Mouse (Mus musculus) neural tube, embryonic 13.5 days (tissue): ENCODE results near the gene Gm28308. TPM values are rescaled to one million over a fixed set of nuclear protein-coding genes. Genes with fewer than 3 reads are reported as not detected.

Experiments
- ATAC-seq: fragments of 200-750 bp; cut with Nextera tagmentation; 2 replicates; pipeline ENCODE4 v1.8.0; 2017; ENCODE audit warnings: low read depth, mild to moderate bottlenecking, moderate TSS enrichment, moderate library complexity
- H3K27ac ChIP-seq: fragments of 300-500 bp; sonication (generic); replicated peaks from 2 replicates; pipeline ENCODE4 v1.5.1; 2015; ENCODE audit warnings: moderate library complexity, mild to moderate bottlenecking, inconsistent platforms
- H3K27me3 ChIP-seq: fragments of 300-500 bp; sonication (generic); 2 replicates; pipeline ENCODE4 v1.6.1; 2015; ENCODE audit warnings: mild to moderate bottlenecking, inconsistent platforms
- H3K36me3 ChIP-seq: fragments of 300-500 bp; sonication (generic); 2 replicates; pipeline ENCODE4 v1.6.1; 2015; ENCODE audit warnings: mild to moderate bottlenecking, inconsistent platforms
- H3K4me1 ChIP-seq: fragments of 300-500 bp; sonication (generic); replicated peaks from 2 replicates; pipeline ENCODE4 v1.6.1; 2015; ENCODE audit warnings: inconsistent platforms
- H3K4me2 ChIP-seq: fragments of 300-500 bp; sonication (generic); 2 replicates; pipeline ENCODE4 v1.6.1; 2015; ENCODE audit warnings: inconsistent platforms, mild to moderate bottlenecking, moderate library complexity
- H3K4me3 ChIP-seq: fragments of 300-500 bp; sonication (generic); 2 replicates; pipeline ENCODE4 v1.5.1; 2015; ENCODE audit warnings: mild to moderate bottlenecking, inconsistent platforms
- H3K9ac ChIP-seq: fragments of 300-500 bp; sonication (generic); 2 replicates; pipeline ENCODE4 v1.6.1; 2015; ENCODE audit warnings: moderate library complexity, mild to moderate bottlenecking, inconsistent platforms
- H3K9me3 ChIP-seq: fragments of 300-500 bp; sonication (generic); 2 replicates; pipeline ENCODE4 v1.6.1; 2016; ENCODE audit warnings: inconsistent platforms
- WGBS: fragments of 180-500 bp; shearing (Covaris S2); methylation state at CpG from one replicate; pipeline ENCODE4 v1.1.7; 2015; 5-methylcytosine and 5-hydroxymethylcytosine counted together
- polyA plus RNA-seq: library from polyadenylated mRNA; unstranded; fragments of >200 nt; fragmentation: Nextera tagmentation; extraction: Ambion mirVana; gene quantifications from 2 replicates; pipeline ENCODE4 v1.2.1, GENCODE M21; 2015

Gm28308 gene
- polyA plus RNA-seq = not detected in 2 replicates

GRCm38 (mm10) chr6:52213119-52213986 is at the start of gene Gm28308, which contains the start of gene Hoxa3:
Gene Gm28308, minus strand, starts transcription at chr6:52213339.
Gene Hoxa3, minus strand, starts transcription at chr6:52213336.
- Histone ChIP-seq H3K27me3 (no peaks in the 10 kb centered on the region), H3K27ac (peak within 1 kb of the TSS; percentile 100), H3K4me2 (peak within 1 kb of the TSS; percentile 97), H3K4me1 (peaks cover 65% of the 10 kb centered on the region), H3K4me3 (peak within 1 kb of the TSS; percentile 96), H3K9me3 (no peaks in the 10 kb centered on the region), H3K36me3 (no peaks in the 10 kb centered on the region), H3K9ac (peak within 1 kb of the TSS; percentile 100)
- 3% methylated on average over 38 of the region's 38 CpGs for WGBS
- ATAC-seq = peak; percentile 71

- no peak overlapping the region for H3K4me2 ChIP-seq
- WGBS = 1% methylated on average over 24 of the region's 24 CpGs
- no peaks in the 10 kb centered on the region for H3K36me3 ChIP-seq
- H3K9ac ChIP-seq = no peak overlapping the region
- H3K4me1 ChIP-seq = peaks cover 8% of the 10 kb centered on the region; the same call in 1 of the 2 replicates
- H3K27ac ChIP-seq = no peak overlapping the region
- H3K9me3 ChIP-seq = no peaks in the 10 kb centered on the region
- H3K27me3 ChIP-seq = peaks cover 90% of the 10 kb centered on the region
- no peak overlapping the region for H3K4me3 ChIP-seq
- no peak for ATAC-seq
Measured at GRCm38 (mm10) chr6:52262463-52263320, 49.6 kb upstream of the Gm28308 start.

- no peaks in the 10 kb centered on the region for H3K9me3 ChIP-seq
- H3K27ac ChIP-seq = no peak overlapping the region
- peaks cover 91% of the 10 kb centered on the region for H3K27me3 ChIP-seq
- no peak for ATAC-seq
- no peak overlapping the region for H3K9ac ChIP-seq
- no peak overlapping the region for H3K4me2 ChIP-seq
- peaks cover 8% of the 10 kb centered on the region; the same call in 1 of the 2 replicates for H3K4me1 ChIP-seq
- WGBS = 3% methylated on average over 9 of the region's 9 CpGs
- H3K36me3 ChIP-seq = no peaks in the 10 kb centered on the region
- H3K4me3 ChIP-seq = no peak overlapping the region
Measured at GRCm38 (mm10) chr6:52261751-52262462, 48.8 kb upstream of the Gm28308 start.

- Histone ChIP-seq H3K27me3 (peaks cover 89% of the 10 kb centered on the region), H3K4me3 (peak within 1 kb of the TSS; percentile 26), H3K27ac (no peak within 1 kb of the TSS), H3K36me3 (no peaks in the 10 kb centered on the region), H3K9me3 (no peaks in the 10 kb centered on the region), H3K4me2 (peak within 1 kb of the TSS; percentile 46), H3K9ac (no peak within 1 kb of the TSS), H3K4me1 (peaks cover 8% of the 10 kb centered on the region; the same call in 1 of the 2 replicates)
- no peak for ATAC-seq
- 1% methylated on average over 48 of the region's 72 CpGs for WGBS
Measured at GRCm38 (mm10) chr6:52260654-52261575, 47.8 kb upstream of the Gm28308 start, which contains the start of gene Hoxa13. Gene Hoxa13, minus strand, starts transcription at chr6:52260880.

- H3K4me2 ChIP-seq = peak overlapping the region; percentile 46
Measured at GRCm38 (mm10) chr6:52259811-52260261, 46.7 kb upstream of the Gm28308 start.

GRCm38 (mm10) chr6:52259081-52259790 is 46.1 kb upstream of the Gm28308 start:
- Histone ChIP-seq H3K4me1 (peaks cover 8% of the 10 kb centered on the region; the same call in 1 of the 2 replicates), H3K9me3 (no peaks in the 10 kb centered on the region), H3K27ac (no peak overlapping the region), H3K4me2 (no peak overlapping the region), H3K4me3 (no peak overlapping the region), H3K27me3 (peaks cover 86% of the 10 kb centered on the region), H3K36me3 (no peaks in the 10 kb centered on the region), H3K9ac (no peak overlapping the region)
- ATAC-seq = no peak
- under 1% methylated on average over 24 of the region's 25 CpGs for WGBS

More at GRCm38 (mm10) chr6:52259811-52260261, 46.7 kb upstream of the Gm28308 start:
- H3K27me3 ChIP-seq = peaks cover 87% of the 10 kb centered on the region
- H3K9ac ChIP-seq = no peak overlapping the region
- peak overlapping the region; percentile 26 for H3K4me3 ChIP-seq
- H3K27ac ChIP-seq = no peak overlapping the region
- H3K4me1 ChIP-seq = peaks cover 8% of the 10 kb centered on the region; the same call in 1 of the 2 replicates
- WGBS = under 1% methylated on average over 36 of the region's 39 CpGs
- H3K9me3 ChIP-seq = no peaks in the 10 kb centered on the region
- no peaks in the 10 kb centered on the region for H3K36me3 ChIP-seq
- ATAC-seq = no peak

GRCm38 (mm10) chr6:52256956-52257355 is 43.8 kb upstream of the Gm28308 start:
- H3K27ac ChIP-seq = no peak overlapping the region
- under 1% methylated on average over 6 of the region's 6 CpGs for WGBS
- H3K4me2 ChIP-seq = no peak overlapping the region
- no peak overlapping the region for H3K9ac ChIP-seq
- H3K27me3 ChIP-seq = peaks cover 85% of the 10 kb centered on the region
- no peak overlapping the region for H3K4me3 ChIP-seq
- H3K36me3 ChIP-seq = no peaks in the 10 kb centered on the region
- no peaks in the 10 kb centered on the region for H3K9me3 ChIP-seq
- peaks cover 8% of the 10 kb centered on the region; the same call in 1 of the 2 replicates for H3K4me1 ChIP-seq
- ATAC-seq = no peak

GRCm38 (mm10) chr6:52253511-52254500 is 40.7 kb upstream of the Gm28308 start:
- ATAC-seq = no peak
- peak overlapping the region; percentile 7 for H3K4me3 ChIP-seq
- H3K9ac ChIP-seq = no peak overlapping the region

GRCm38 (mm10) chr6:52252775-52253376 is 39.7 kb upstream of the Gm28308 start:
- H3K9me3 ChIP-seq = no peaks in the 10 kb centered on the region
- under 1% methylated on average over 35 of the region's 35 CpGs for WGBS
- no peak overlapping the region; the same call in 1 of the 2 replicates for H3K27ac ChIP-seq
- H3K9ac ChIP-seq = peak overlapping the region; percentile 17; the same call in 1 of the 2 replicates
- H3K4me2 ChIP-seq = peak overlapping the region; percentile 22; the same call in 1 of the 2 replicates
- no peaks in the 10 kb centered on the region; the same call in none of the 2 replicates for H3K4me1 ChIP-seq
- H3K36me3 ChIP-seq = no peaks in the 10 kb centered on the region
- H3K27me3 ChIP-seq = peaks cover 92% of the 10 kb centered on the region
- peak overlapping the region; percentile 7 for H3K4me3 ChIP-seq
- no peak for ATAC-seq

More at GRCm38 (mm10) chr6:52253511-52254500, 40.7 kb upstream of the Gm28308 start:
- Histone ChIP-seq H3K36me3 (no peaks in the 10 kb centered on the region), H3K27ac (no peak overlapping the region), H3K27me3 (peaks cover 92% of the 10 kb centered on the region), H3K4me1 (no peaks in the 10 kb centered on the region; the same call in none of the 2 replicates), H3K9me3 (no peaks in the 10 kb centered on the region), H3K4me2 (peak overlapping the region; percentile 22; the same call in 1 of the 2 replicates)
- WGBS = under 1% methylated on average over 59 of the region's 59 CpGs
